Mouse (Mus musculus) limb, embryonic 11.5 days (tissue): ENCODE data around the gene Rorc. TPM values are rescaled to one million over a fixed set of nuclear protein-coding genes. Genes with fewer than 3 reads are reported as not detected.

ENCODE experiments used
- ATAC-seq: fragments of 200-750 bp; cut with Nextera tagmentation; 2 replicates; pipeline ENCODE4 v1.8.0; 2017; ENCODE audit warnings: low read depth; ENCODE audit not compliant: insufficient number of reproducible peaks, low FRiP score, low TSS enrichment
- DNase-seq: peaks from one replicate; pipeline ENCODE4 v3.0.0-alpha.2; 2015; ENCODE audit warnings: low spot score
- H3K27ac ChIP-seq: fragments of 300-500 bp; sonication (generic); replicated peaks from 2 replicates; pipeline ENCODE4 v1.5.1; 2014; ENCODE audit warnings: low read depth, mild to moderate bottlenecking, low read length
- H3K27me3 ChIP-seq: fragments of 300-500 bp; sonication (generic); 2 replicates; pipeline ENCODE4 v1.6.1; 2014; ENCODE audit warnings: mild to moderate bottlenecking, low read length, mixed read lengths; ENCODE audit not compliant: control insufficient read depth, insufficient read depth
- H3K36me3 ChIP-seq: fragments of 300-500 bp; sonication (generic); 2 replicates; pipeline ENCODE4 v1.6.1; 2014; ENCODE audit warnings: mild to moderate bottlenecking, low read length, moderate library complexity, mixed read lengths; ENCODE audit not compliant: control insufficient read depth, insufficient read depth
- H3K4me1 ChIP-seq: fragments of 300-500 bp; sonication (generic); 2 replicates; pipeline ENCODE4 v1.6.1; 2014; ENCODE audit warnings: low read length, mixed read lengths; ENCODE audit not compliant: control insufficient read depth, insufficient read depth
- H3K4me2 ChIP-seq: fragments of 300-500 bp; sonication (generic); 2 replicates; pipeline ENCODE4 v1.6.1; 2014; ENCODE audit warnings: low read depth, mild to moderate bottlenecking, moderate library complexity; ENCODE audit not compliant: severe bottlenecking
- H3K4me3 ChIP-seq: fragments of 300-500 bp; sonication (generic); 2 replicates; pipeline ENCODE4 v1.5.1; 2014; ENCODE audit warnings: low read depth, low read length
- H3K9ac ChIP-seq: fragments of 300-500 bp; sonication (generic); 2 replicates; pipeline ENCODE4 v1.6.1; 2014; ENCODE audit warnings: mild to moderate bottlenecking, low read length
- H3K9me3 ChIP-seq: fragments of 300-500 bp; sonication (generic); 2 replicates; pipeline ENCODE4 v1.6.1; 2016; ENCODE audit warnings: low read length; ENCODE audit not compliant: control insufficient read depth
- WGBS: fragments of 180-500 bp; shearing (Covaris S2); extraction: QIAGEN DNeasy Blood & Tissue Kit; methylation state at CpG from one replicate; pipeline ENCODE4 v1.1.7; 2014; 5-methylcytosine and 5-hydroxymethylcytosine counted together
- polyA plus RNA-seq: library from polyadenylated mRNA; unstranded; fragments of >200 nt; fragmentation: Nextera tagmentation; extraction: Ambion mirVana; gene quantifications from 2 replicates; pipeline ENCODE4 v1.2.1, GENCODE M21; 2014

Gene Rorc
- polyA plus RNA-seq, 1 experiment from 2014 or later = 0.44 TPM

- Histone ChIP-seq H3K9me3 (no peaks in the 10 kb centered on the region), H3K4me2 (peak overlapping the region; percentile 7; the same call in 1 of the 2 replicates), H3K9ac (no peak overlapping the region), H3K27me3 (0 out of 2 replicates have a peak, but pooled peaks cover 2% of the 10 kb centered on the region), H3K36me3 (no peaks in the 10 kb centered on the region), H3K4me1 (peaks cover 15% of the 10 kb centered on the region; the same call in 1 of the 2 replicates), H3K27ac (no peak overlapping the region), H3K4me3 (no peak overlapping the region)
- DNase-seq (peak; percentile 52), ATAC-seq (no peak)
- 4% methylated on average over 11 of the region's 11 CpGs for WGBS
These were observed 957 bp upstream of the Rorc start for GRCm38 (mm10) chr3:94371637-94372036.

- H3K4me1 ChIP-seq = peaks cover 15% of the 10 kb centered on the region; the same call in 1 of the 2 replicates
- H3K9me3 ChIP-seq = no peaks in the 10 kb centered on the region
- DNase-seq (no peak), ATAC-seq (no peak)
- H3K27me3 ChIP-seq = 0 out of 2 replicates have a peak, but pooled peaks cover 2% of the 10 kb centered on the region
- no peak overlapping the region for H3K27ac ChIP-seq
- no peaks in the 10 kb centered on the region for H3K36me3 ChIP-seq
- WGBS = 0% methylated on average over 3 of the region's 3 CpGs
- no peak overlapping the region for H3K4me3 ChIP-seq
- no peak overlapping the region; the same call in 1 of the 2 replicates for H3K4me2 ChIP-seq
- no peak overlapping the region for H3K9ac ChIP-seq
These were observed 556 bp upstream of the Rorc start for GRCm38 (mm10) chr3:94372038-94372437.

- WGBS = 3% methylated on average over 10 of the region's 10 CpGs
- no peak for ATAC-seq
- no peaks in the 10 kb centered on the region for H3K9me3 ChIP-seq
- H3K9ac ChIP-seq = no peak overlapping the region
- H3K4me1 ChIP-seq = peaks cover 18% of the 10 kb centered on the region; the same call in 1 of the 2 replicates
- no peaks in the 10 kb centered on the region for H3K36me3 ChIP-seq
- no peak overlapping the region for H3K4me3 ChIP-seq
- no peak for DNase-seq
- H3K27me3 ChIP-seq = 0 out of 2 replicates have a peak, but pooled peaks cover 2% of the 10 kb centered on the region
- no peak overlapping the region for H3K27ac ChIP-seq
- H3K4me2 ChIP-seq = peak overlapping the region; percentile 27
These were observed 496 bp downstream of the Rorc start for GRCm38 (mm10) chr3:94373090-94373489.

- Histone ChIP-seq H3K36me3 (no peaks in the 10 kb centered on the region), H3K4me3 (0 out of 2 replicates have a peak overlapping the region, but pooled peaks have one; percentile 10), H3K27me3 (0 out of 2 replicates have a peak, but pooled peaks cover 2% of the 10 kb centered on the region), H3K4me2 (peak overlapping the region; percentile 27), H3K4me1 (peaks cover 18% of the 10 kb centered on the region; the same call in 1 of the 2 replicates), H3K9me3 (no peaks in the 10 kb centered on the region), H3K27ac (no peak overlapping the region), H3K9ac (no peak overlapping the region)
- DNase-seq (peak; percentile 49), ATAC-seq (0 out of 2 replicates have a peak, but pooled peaks have one; percentile 17)
- WGBS = 0% methylated on average over 5 of the region's 5 CpGs
These were observed 1.0 kb downstream of the Rorc start for GRCm38 (mm10) chr3:94373597-94374011.

GRCm38 (mm10) chr3:94374636-94375035 is 2.0 kb downstream of the Rorc start:
- no peak overlapping the region for H3K27ac ChIP-seq
- no peak for ATAC-seq

GRCm38 (mm10) chr3:94375146-94375545 is 2.6 kb downstream of the Rorc start:
- Histone ChIP-seq H3K27ac (no peak overlapping the region), H3K36me3 (no peaks in the 10 kb centered on the region), H3K4me2 (no peak overlapping the region), H3K9ac (no peak overlapping the region), H3K4me3 (no peak overlapping the region), H3K9me3 (no peaks in the 10 kb centered on the region), H3K27me3 (0 out of 2 replicates have a peak, but pooled peaks cover 2% of the 10 kb centered on the region), H3K4me1 (peaks cover 18% of the 10 kb centered on the region; the same call in 1 of the 2 replicates)
- ATAC-seq = no peak
- WGBS = 78% methylated on average over 2 of the region's 2 CpGs
- DNase-seq = no peak

More at GRCm38 (mm10) chr3:94374636-94375035, 2.0 kb downstream of the Rorc start:
- H3K9ac ChIP-seq = no peak overlapping the region
- H3K27me3 ChIP-seq = 0 out of 2 replicates have a peak, but pooled peaks cover 2% of the 10 kb centered on the region
- H3K4me3 ChIP-seq = no peak overlapping the region
- peaks cover 18% of the 10 kb centered on the region; the same call in 1 of the 2 replicates for H3K4me1 ChIP-seq
- no peak for DNase-seq
- no peaks in the 10 kb centered on the region for H3K36me3 ChIP-seq
- no peaks in the 10 kb centered on the region for H3K9me3 ChIP-seq
- no peak overlapping the region for H3K4me2 ChIP-seq

GRCm38 (mm10) chr3:94375861-94376260 is 3.3 kb downstream of the Rorc start:
- 53% methylated on average over 5 of the region's 5 CpGs for WGBS
- H3K27ac ChIP-seq = no peak overlapping the region
- no peak for ATAC-seq

GRCm38 (mm10) chr3:94377028-94377923 is 4.7 kb downstream of the Rorc start:
- H3K27ac ChIP-seq = no peak overlapping the region
- ATAC-seq = peak; percentile 41; the same call in 1 of the 2 replicates
- no peak for DNase-seq
- H3K36me3 ChIP-seq = no peaks in the 10 kb centered on the region
- peaks cover 12% of the 10 kb centered on the region; the same call in 1 of the 2 replicates for H3K4me1 ChIP-seq
- no peak overlapping the region for H3K9ac ChIP-seq
- WGBS = 8% methylated on average over 13 of the region's 13 CpGs
- H3K9me3 ChIP-seq = no peaks in the 10 kb centered on the region
- H3K27me3 ChIP-seq = 0 out of 2 replicates have a peak, but pooled peaks cover 2% of the 10 kb centered on the region
- no peak overlapping the region for H3K4me2 ChIP-seq
- no peak overlapping the region for H3K4me3 ChIP-seq

More at GRCm38 (mm10) chr3:94375861-94376260, 3.3 kb downstream of the Rorc start:
- Histone ChIP-seq H3K4me1 (peaks cover 18% of the 10 kb centered on the region; the same call in 1 of the 2 replicates), H3K4me2 (no peak overlapping the region), H3K27me3 (0 out of 2 replicates have a peak, but pooled peaks cover 2% of the 10 kb centered on the region), H3K9ac (no peak overlapping the region), H3K9me3 (no peaks in the 10 kb centered on the region), H3K36me3 (no peaks in the 10 kb centered on the region), H3K4me3 (no peak overlapping the region)
- DNase-seq = no peak
